Mouse (Mus musculus): ENCODE results near the gene Olfr1370. TPM values are rescaled to one million over a fixed set of nuclear protein-coding genes. Genes with fewer than 3 reads are reported as not detected.
A peak's percentile ranks its signal among the peaks of the same experiment; 100 is the strongest.
"Not testable (repeated sequence)": the region's sequence is repeated elsewhere in the genome, so short reads cannot be mapped to it uniquely, and the experiment has no call there.

Olfr1370 gene
- not detected in 2 replicates for polyA plus RNA-seq (2012; rRNA removed)

GRCm38 (mm10) chr13:21074847-21075246, at the start of gene Olfr1370:
Gene Olfr1370, minus strand, starts transcription at chr13:21074947.
- no peak for DNase-seq (ENCODE audit: low read depth)

- no peak for DNase-seq (ENCODE audit: low read depth)
Measured at GRCm38 (mm10) chr13:21114121-21114520, 39.4 kb upstream of the Olfr1370 start.

GRCm38 (mm10) chr13:21111183-21111582, 36.4 kb upstream of the Olfr1370 start, which contains the start of gene Olfr1369-ps1:
Gene Olfr1369-ps1, plus strand, starts transcription at chr13:21111483.
- DNase-seq (ENCODE audit: low read depth), result not testable (repeated sequence)

- DNase-seq (ENCODE audit: low read depth), result no peak
Measured at GRCm38 (mm10) chr13:21110441-21110840, 35.7 kb upstream of the Olfr1370 start.

- DNase-seq (ENCODE audit: low read depth), result no peak
Measured at GRCm38 (mm10) chr13:21109759-21110158, 35.0 kb upstream of the Olfr1370 start.

- no peak for DNase-seq (ENCODE audit: low read depth)
Measured at GRCm38 (mm10) chr13:21082686-21083085, 7.9 kb upstream of the Olfr1370 start.

GRCm38 (mm10) chr13:21066021-21066420, 8.7 kb downstream of the Olfr1370 start:
- no peak for DNase-seq (ENCODE audit: low read depth)

- DNase-seq (ENCODE audit: low read depth), result no peak
Measured at GRCm38 (mm10) chr13:21050118-21050517, 24.6 kb downstream of the Olfr1370 start.

GRCm38 (mm10) chr13:21040589-21041199, 34.1 kb downstream of the Olfr1370 start:
- no peak for DNase-seq (ENCODE audit: low read depth)

- DNase-seq (ENCODE audit: low read depth), result no peak
Measured at GRCm38 (mm10) chr13:21035981-21036380, 38.8 kb downstream of the Olfr1370 start.

GRCm38 (mm10) chr13:21035011-21035410, 39.7 kb downstream of the Olfr1370 start:
- DNase-seq (ENCODE audit: low read depth), result no peak

GRCm38 (mm10) chr13:21033176-21033575, 41.6 kb downstream of the Olfr1370 start:
- DNase-seq (ENCODE audit: low read depth), result no peak

GRCm38 (mm10) chr13:21024831-21025230, 49.9 kb downstream of the Olfr1370 start:
- peak; percentile 1 for DNase-seq (ENCODE audit: low read depth)

Other genes with a start within 250 kb of the Olfr1370 start
- gene Olfr1369-ps1, start 36.5 kb upstream of the Olfr1370 start, polyA plus RNA-seq (2012; rRNA removed), result not detected in 2 replicates
- not detected in 2 replicates for gene Olfr263, start 54.7 kb upstream of the Olfr1370 start, polyA plus RNA-seq (2012; rRNA removed)
- not detected in 2 replicates for gene Olfr1368, start 70.9 kb upstream of the Olfr1370 start, polyA plus RNA-seq (2012; rRNA removed)
- 44.6 and 55.3 TPM in 2 replicates for gene Trim27, start 104.5 kb upstream of the Olfr1370 start, polyA plus RNA-seq (2012; rRNA removed)
- 7,749 and 11,313 TPM in 2 replicates for gene Gpx5, start 217.8 kb upstream of the Olfr1370 start, polyA plus RNA-seq (2012; rRNA removed)
- gene Gpx6, start 237.2 kb upstream of the Olfr1370 start, polyA plus RNA-seq (2012; rRNA removed), result 30.8 and 58.3 TPM in 2 replicates